Mouse (Mus musculus) left cerebral cortex, postnatal 10 days (tissue): Measurements from ENCODE around the gene Slk. TPM values are rescaled to one million over a fixed set of nuclear protein-coding genes. Genes with fewer than 3 reads are reported as not detected.
A peak's percentile ranks its signal among the peaks of the same experiment; 100 is the strongest.
"Not testable (repeated sequence)": the region's sequence is repeated elsewhere in the genome, so short reads cannot be mapped to it uniquely, and the experiment has no call there.

Experiments used
- DNase-seq, 2 experiments: peaks; one replicate each; pipeline ENCODE4 v3.0.0; 2021 to 2022; ENCODE audit warnings: low spot score in 2 of 2, mixed read lengths in 1 of 2; ENCODE audit errors: extremely low spot score in 1 of 2
- intact Hi-C: fragments of 180-260 bp; cut with DNase I; formaldehyde crosslinking; loops from one replicate; pipeline ENCODE4 v1.15.1; 2025
- total RNA-seq, 2 experiments: library from RNA; stranded (reverse); gene quantifications; 2 replicates each; pipeline ENCODE4 v1.2.3; 2021

The Slk gene
- total RNA-seq, 2 experiments from 2014 or later, result 35.3 to 36.1 TPM

- intact Hi-C loops, result no loop called here
- DNase-seq, result no peak
Measured at GRCm38 (mm10) chr19:47565031-47565654, 14.3 kb upstream of the Slk start.

DNA sequence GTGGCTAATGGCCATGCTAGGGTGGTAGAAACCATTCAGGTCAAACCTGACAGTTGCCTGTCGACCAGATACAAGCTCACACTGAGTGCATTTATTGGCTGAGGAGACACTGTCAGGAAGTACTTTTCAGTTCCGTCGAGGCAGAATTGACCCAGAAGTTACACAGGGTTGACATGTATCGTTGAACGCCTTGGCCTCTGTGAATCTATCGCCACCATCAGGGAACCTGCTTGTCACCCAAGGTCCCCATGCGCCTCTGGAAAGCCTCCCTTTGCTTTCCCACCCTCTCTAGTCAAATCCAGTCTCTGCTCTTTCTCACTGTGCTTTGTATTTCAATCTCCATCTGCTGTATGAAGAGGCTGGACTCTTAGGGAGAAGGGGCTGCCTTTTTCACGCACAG is 13.5 kb upstream of the Slk start:
- intact Hi-C loops, result no loop called here
- no peak for DNase-seq

DNA sequence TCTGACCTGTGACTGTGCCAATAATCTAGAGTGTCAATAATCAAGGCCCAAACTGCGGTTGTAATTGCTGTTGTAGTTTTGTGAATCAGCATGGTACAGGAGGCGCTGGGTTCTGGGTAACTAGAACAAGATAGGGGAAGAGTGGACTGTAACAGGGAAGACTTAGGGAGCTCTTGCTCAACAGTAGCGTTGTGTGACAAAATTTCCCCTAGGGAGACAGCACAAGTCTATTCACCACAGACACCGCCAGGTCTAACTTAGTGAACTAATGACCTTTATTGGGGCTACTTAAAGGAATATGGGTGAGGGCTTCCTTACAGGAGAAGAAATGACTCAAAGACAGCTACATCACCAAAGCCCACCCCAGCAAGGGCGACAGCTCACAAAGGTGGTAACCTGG is 9.4 kb upstream of the Slk start:
- intact Hi-C loops, result no loop called here
- DNase-seq, result no peak

- DNase-seq, intact Hi-C loops: not testable (repeated sequence)
Measured at GRCm38 (mm10) chr19:47571981-47572380, 7.5 kb upstream of the Slk start.

DNA sequence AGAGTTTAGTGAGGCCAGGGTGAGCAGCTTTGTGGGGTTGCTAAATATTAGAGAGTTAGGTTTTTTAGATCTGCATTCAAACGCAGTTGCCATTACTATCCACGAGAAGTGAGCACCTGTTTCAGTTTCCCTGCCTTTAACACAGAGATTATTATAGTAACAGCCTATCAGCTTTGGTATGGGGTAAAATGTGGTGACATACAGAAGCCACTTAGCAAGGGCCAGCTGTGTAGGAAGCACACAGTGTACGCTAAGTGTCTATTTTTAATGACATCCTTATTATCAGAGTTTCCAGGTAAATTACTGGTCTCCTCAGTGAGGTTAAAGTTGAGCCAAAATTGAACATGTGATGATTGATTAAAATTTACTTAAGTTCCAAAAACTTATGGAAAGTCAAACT is 5.8 kb upstream of the Slk start:
- no peak for DNase-seq
- intact Hi-C loops, result no loop called here

- intact Hi-C loops, result no loop called here
- no peak for DNase-seq
Measured at GRCm38 (mm10) chr19:47578581-47579224, 775 bp upstream of the Slk start.

- intact Hi-C loops, result loop anchor here (5.0 kb wide), 1 partner anchor 37 kb away; no protein-coding TSS in a partner anchor
- DNase-seq, result peak in 1 of 2 experiments; percentile 35
Measured at GRCm38 (mm10) chr19:47579788-47580631, 532 bp downstream of the Slk start.

GRCm38 (mm10) chr19:47585772-47586171 is 6.3 kb downstream of the Slk start:
- no peak for DNase-seq
- intact Hi-C loops, result no loop called here

GRCm38 (mm10) chr19:47587009-47587408 is 7.5 kb downstream of the Slk start:
- DNase-seq, result no peak
- intact Hi-C loops, result no loop called here

DNA sequence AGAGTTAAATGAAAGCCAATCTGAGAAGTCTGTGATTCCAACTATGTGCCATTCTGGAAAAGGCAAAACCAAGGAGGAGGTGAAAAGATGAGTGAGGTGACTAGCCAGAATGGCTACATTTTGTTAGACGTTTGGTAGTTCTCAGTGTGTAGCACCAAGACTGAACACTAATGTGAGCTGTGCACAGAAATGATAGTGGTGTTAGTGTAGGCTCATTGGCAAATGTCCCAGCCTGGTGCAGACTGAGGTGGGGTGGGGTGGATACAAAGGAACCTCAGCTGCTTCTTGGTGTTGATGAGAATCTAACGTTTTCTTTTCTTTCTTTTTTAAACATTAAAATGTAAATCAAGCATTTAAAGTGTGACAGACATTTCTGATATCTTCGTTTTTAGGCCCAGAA is 29.0 kb downstream of the Slk start:
- DNase-seq, result no peak
- intact Hi-C loops, result no loop called here

- no peak for DNase-seq
- intact Hi-C loops, result no loop called here
Measured at GRCm38 (mm10) chr19:47613442-47613841, 34.0 kb downstream of the Slk start.

DNA sequence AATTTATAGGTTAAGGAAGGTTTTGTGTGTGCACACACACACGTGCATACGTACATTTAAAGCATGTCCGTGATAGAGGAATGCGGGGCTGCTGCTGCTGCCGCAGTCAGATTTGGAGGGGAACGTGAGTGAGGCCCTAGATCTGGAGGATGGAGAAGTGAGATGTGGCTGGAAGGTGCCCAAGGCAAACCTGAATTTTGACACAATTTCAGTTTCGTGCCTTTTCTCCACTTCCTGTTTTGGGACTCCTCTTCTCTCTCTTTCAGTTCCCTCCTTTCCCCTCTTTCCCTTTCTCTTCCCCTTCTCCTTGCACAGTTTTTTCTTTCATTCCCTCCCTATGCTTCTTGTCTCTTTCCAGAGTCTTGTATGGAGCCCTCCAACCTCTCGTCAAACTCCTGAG is 42.0 kb downstream of the Slk start:
- DNase-seq, result no peak

DNA sequence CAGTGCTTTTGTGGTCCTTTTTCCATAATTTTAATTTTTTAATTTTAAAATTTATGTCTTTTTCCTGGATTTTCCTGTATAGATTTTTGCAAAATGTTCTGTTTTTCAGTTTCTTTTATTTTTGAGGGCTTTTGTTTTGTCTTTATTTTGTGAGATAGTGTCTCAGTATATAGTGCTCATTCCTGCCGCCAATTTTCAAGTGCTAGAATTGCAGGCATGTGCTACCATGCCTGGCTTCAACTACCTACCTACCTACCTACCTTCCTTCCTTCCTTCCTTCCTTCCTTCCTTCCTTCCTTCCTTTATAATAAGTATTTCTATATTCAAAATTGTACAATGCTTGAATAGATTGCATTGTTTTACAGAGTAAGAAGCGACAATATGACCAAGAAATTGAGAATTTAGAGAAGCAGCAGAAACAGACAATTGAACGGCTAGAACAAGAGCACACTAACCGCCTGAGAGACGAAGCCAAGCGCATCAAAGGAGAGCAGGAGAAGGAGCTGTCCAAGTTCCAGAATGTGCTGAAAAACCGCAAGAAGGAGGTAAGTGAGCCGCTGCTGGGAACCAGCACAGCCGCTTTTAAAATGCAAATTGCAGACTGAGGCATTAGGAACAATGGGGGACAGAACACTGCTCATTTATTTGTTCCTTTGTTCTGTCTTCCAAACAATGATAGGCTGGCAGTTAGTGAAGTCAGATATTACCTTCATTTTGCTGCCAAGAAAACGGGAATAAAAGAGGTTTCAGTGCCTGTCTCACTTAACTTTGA is 45.6 kb downstream of the Slk start:
- DNase-seq, result no peak
- intact Hi-C loops, result loop anchor here (10.0 kb wide), 1 partner anchor 120 kb away; no protein-coding TSS in a partner anchor

More for the DNA sequence above, 42.0 kb downstream of the Slk start:
- intact Hi-C loops, result loop anchor here (10.0 kb wide), 1 partner anchor 117 kb away; no protein-coding TSS in a partner anchor

DNA sequence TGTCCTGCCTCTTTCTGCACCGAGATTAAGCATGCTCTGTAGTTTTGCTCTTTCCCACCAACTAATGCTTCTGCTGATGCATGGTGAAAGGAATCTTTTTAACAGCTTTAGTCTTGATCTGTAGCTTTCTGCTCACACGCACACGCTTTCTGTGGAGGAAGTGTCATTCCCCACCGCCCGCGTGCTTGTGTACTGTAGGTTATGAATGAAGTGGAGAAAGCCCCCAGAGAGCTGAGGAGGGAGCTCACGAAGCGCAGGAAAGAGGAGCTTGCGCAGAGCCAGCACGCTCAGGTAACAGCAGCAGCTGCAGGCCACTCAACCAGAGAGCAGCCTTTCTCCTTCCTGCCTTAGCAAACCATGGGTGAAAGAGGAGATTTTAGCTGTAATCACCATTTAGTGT is 48.0 kb downstream of the Slk start:
- DNase-seq, result no peak
- intact Hi-C loops, result loop anchor here (10.0 kb wide), 1 partner anchor 123 kb away; no protein-coding TSS in a partner anchor

DNA sequence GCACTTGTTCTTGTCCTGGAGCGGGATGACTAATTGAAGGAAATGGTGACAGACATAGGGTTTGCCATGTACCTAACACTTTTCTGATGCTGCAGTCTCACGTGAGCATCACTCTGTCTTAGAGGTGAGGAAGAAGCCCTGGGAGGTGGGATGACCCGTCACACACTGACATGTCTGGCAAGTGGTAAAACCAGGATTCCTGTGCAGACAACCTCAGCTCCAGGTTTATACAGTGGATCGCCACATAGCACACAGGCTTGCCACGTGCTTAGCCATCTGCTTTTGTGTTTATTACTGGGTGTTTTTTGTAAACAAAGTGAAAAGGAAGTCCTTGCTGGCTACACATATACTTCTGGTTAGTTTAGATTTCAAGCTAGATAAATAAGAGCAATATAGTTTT is 49.6 kb downstream of the Slk start:
- DNase-seq, result no peak
- intact Hi-C loops, result loop anchor here (10.0 kb wide), 1 partner anchor 124 kb away; no protein-coding TSS in a partner anchor

DNA sequence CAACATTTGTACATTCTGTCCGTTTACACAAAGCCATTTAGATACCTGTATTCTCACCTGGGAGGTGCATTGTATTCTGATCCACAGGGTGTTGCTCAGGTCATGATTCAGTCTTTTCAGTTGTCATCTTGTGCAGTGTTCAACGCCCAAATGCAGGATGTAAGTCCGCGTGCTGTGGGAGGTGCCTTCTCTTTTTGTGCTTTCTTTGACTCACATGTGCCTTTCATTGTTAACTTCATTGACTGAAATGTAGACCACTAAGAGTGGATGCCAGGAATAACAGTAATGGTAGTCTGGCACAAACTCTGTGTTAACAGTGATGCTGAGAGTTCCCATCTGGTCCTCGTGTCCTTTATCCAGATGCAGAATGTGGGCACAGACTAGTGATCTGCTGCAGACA is 50.9 kb downstream of the Slk start:
- DNase-seq, result no peak
- intact Hi-C loops, result no loop called here

- no peak for DNase-seq
- intact Hi-C loops, result no loop called here
Measured at GRCm38 (mm10) chr19:47631799-47632198, 52.3 kb downstream of the Slk start.

DNA sequence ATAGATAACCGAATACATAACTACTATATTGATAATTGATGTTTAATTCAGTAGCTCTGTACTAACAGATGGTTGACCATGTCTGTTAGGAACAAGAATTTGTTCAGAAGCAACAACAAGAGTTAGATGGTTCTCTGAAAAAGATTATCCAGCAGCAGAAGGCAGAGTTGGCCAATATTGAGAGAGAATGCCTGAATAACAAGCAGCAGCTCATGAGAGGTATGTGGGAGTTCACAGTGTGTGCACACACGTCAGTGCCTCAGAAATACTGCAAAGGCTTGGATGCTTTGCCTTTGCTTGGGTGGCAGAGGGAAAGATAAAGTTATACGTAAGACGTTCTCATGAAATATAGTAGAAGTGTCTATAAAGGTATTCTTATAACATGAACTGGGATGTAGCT is 55.9 kb downstream of the Slk start:
- intact Hi-C loops, result no loop called here
- no peak for DNase-seq

DNA sequence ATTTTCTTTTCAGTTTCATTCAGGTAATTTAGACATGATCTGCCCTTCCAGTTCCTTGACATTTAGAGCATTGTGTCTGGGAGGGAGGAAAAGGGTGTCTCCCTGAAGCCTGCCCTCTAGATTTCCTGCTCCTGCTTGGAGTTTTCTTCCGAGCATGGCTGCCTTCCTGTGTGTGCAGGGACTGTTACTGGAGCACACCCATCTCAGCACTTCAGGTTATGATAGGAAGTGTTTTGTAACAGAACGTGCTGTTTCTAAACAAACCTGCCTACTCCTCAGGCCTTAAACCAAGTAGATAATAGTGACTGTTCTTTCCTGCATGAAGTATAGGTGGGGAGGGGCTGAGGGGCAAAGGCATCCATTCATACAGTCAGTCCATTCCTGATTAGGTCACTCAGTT is 64.4 kb downstream of the Slk start:
- intact Hi-C loops, result no loop called here
- DNase-seq, result no peak
